Comparison of ENCODE assay signal across 12 mouse cellular contexts in the genomic region with DNA sequence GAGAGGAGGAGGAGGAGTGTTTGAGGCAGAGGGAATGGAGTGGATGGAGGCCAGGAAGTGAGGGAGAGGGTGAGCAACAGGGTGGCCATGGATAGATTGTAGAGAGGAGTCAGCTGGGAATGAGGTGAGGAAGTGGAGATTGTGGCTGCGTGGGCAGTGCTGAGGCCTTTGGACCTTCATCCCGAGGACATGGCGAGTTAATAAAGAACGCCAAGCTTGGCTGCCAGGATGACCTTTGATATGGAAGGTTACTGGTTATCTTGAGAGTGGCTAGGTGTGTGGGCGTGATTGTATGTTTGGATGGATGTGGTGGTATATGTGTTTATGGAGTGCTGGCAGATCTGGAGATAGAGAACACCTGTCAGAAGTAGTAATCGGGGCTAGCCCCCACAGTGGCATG. TPM values are rescaled to one million over a fixed set of nuclear protein-coding genes. Genes with fewer than 3 reads are reported as not detected.
DNase-seq lines count a peak whose midpoint lies in the region; ATAC-seq and TF ChIP-seq lines count a peak whose summit lies in the region.
"Had no signal": no experiment of that assay in that cellular context is flagged by ENCODE, and none has a peak within 500 bp of the region (broad histone marks: within the 10 kb centered on the region; RNA-seq: fewer than 3 reads in every experiment).

No protein-coding gene starts in this region.

- TF ChIP-seq POLR2A in cortical plate, adult 2 months (IDR thresholded peaks at IDR 0.05; ENCODE audit: extremely low read depth, insufficient read depth, low read length) = no peak
- TF ChIP-seq POLR2A in kidney, adult 2 months (IDR thresholded peaks at IDR 0.05; ENCODE audit: low read depth, low read length) = no peak

- no peaks in the 10 kb centered on the region for H3K36me3 ChIP-seq in forebrain, embryonic 15.5 days
- no peaks in the 10 kb centered on the region for H3K36me3 ChIP-seq in forebrain, embryonic 16.5 days (ENCODE audit: control insufficient read depth, insufficient read depth)
- H3K36me3 ChIP-seq in kidney, adult 2 months (ENCODE audit: control insufficient read depth, insufficient read depth, low read length) = no peaks in the 10 kb centered on the region
- no peaks in the 10 kb centered on the region for H3K36me3 ChIP-seq in liver, postnatal 0 days (replicated peaks; ENCODE audit: insufficient read depth, low read length)

- 89% methylated on average over 6 of the region's 6 CpGs for WGBS in forebrain, embryonic 15.5 days
- WGBS in forebrain, embryonic 16.5 days = 95% methylated on average over 6 of the region's 6 CpGs
- 34% methylated on average over 6 of the region's 6 CpGs for WGBS in kidney, adult 2 months
- WGBS in liver, postnatal 0 days (ENCODE audit: insufficient replicate concordance) = 43% methylated on average over 6 of the region's 6 CpGs

- peak overlapping the region; percentile 89; the same call in 1 of the 2 replicates for H3K4me2 ChIP-seq in forebrain, embryonic 15.5 days (replicated peaks)
- H3K4me2 ChIP-seq in forebrain, embryonic 16.5 days (ENCODE audit: low read length) = no peak overlapping the region; the same call in 1 of the 2 replicates
- peak overlapping the region; percentile 95 for H3K4me2 ChIP-seq in liver, postnatal 0 days (ENCODE audit: low read depth, low read length)

- no peak overlapping the region for H3K9ac ChIP-seq in forebrain, embryonic 15.5 days (replicated peaks)
- H3K9ac ChIP-seq in forebrain, embryonic 16.5 days (replicated peaks; ENCODE audit: low read depth, low read length) = no peak overlapping the region
- H3K9ac ChIP-seq in liver, postnatal 0 days (replicated peaks) = peak overlapping the region; percentile 38; the same call in 1 of the 2 replicates

- H3K27ac ChIP-seq in forebrain, embryonic 15.5 days (replicated peaks) = peak overlapping the region; percentile 46
- H3K27ac ChIP-seq in forebrain, embryonic 16.5 days (ENCODE audit: low read length) = no peak overlapping the region
- H3K27ac ChIP-seq in cortical plate, adult 2 months (ENCODE audit: insufficient read depth, low read length) = 0 out of 2 replicates have a peak overlapping the region, but pooled peaks have one; percentile 12
- peak overlapping the region; percentile 82 for H3K27ac ChIP-seq in kidney, adult 2 months (ENCODE audit: insufficient read depth, low read depth, low read length)
- peak overlapping the region; percentile 85 for H3K27ac ChIP-seq in liver, postnatal 0 days (ENCODE audit: low read depth)

- no peak for ATAC-seq in forebrain, embryonic 15.5 days (replicated peaks)
- no peak for ATAC-seq in forebrain, embryonic 16.5 days
- ATAC-seq in liver, postnatal 0 days = peak; percentile 5

- H3K27me3 ChIP-seq in forebrain, embryonic 15.5 days = no peaks in the 10 kb centered on the region
- H3K27me3 ChIP-seq in forebrain, embryonic 16.5 days (replicated peaks; ENCODE audit: control insufficient read depth, insufficient read depth, low read length) = no peaks in the 10 kb centered on the region
- H3K27me3 ChIP-seq in kidney, adult 2 months (replicated peaks; ENCODE audit: control insufficient read depth, insufficient read depth, low read length) = no peaks in the 10 kb centered on the region
- H3K27me3 ChIP-seq in liver, postnatal 0 days (ENCODE audit: insufficient read depth, low read length) = no peaks in the 10 kb centered on the region

- peaks cover 46% of the 10 kb centered on the region for H3K4me1 ChIP-seq in forebrain, embryonic 15.5 days
- peaks cover 37% of the 10 kb centered on the region for H3K4me1 ChIP-seq in forebrain, embryonic 16.5 days (replicated peaks; ENCODE audit: control insufficient read depth, insufficient read depth, low read length)
- peaks cover 16% of the 10 kb centered on the region for H3K4me1 ChIP-seq in cortical plate, adult 2 months (ENCODE audit: control insufficient read depth, insufficient read depth, low read length)
- H3K4me1 ChIP-seq in kidney, adult 2 months (ENCODE audit: control insufficient read depth, insufficient read depth, low read length) = peaks cover 30% of the 10 kb centered on the region
- peaks cover 41% of the 10 kb centered on the region for H3K4me1 ChIP-seq in liver, postnatal 0 days (ENCODE audit: insufficient read depth)

- peak; percentile 39; the same call in 1 of the 2 replicates for TF ChIP-seq EP300 in liver, postnatal 0 days (IDR thresholded peaks at IDR 0.05; ENCODE audit: low read depth)

- H3K4me3 ChIP-seq in forebrain, embryonic 15.5 days = no peak overlapping the region
- no peak overlapping the region for H3K4me3 ChIP-seq in forebrain, embryonic 16.5 days (replicated peaks; ENCODE audit: low read length)
- no peak overlapping the region for H3K4me3 ChIP-seq in cortical plate, adult 2 months (ENCODE audit: insufficient read depth, low read length)
- H3K4me3 ChIP-seq in kidney, adult 2 months (ENCODE audit: insufficient read depth, low read depth, low read length) = 0 out of 2 replicates have a peak overlapping the region, but pooled peaks have one; percentile 4
- H3K4me3 ChIP-seq in liver, postnatal 0 days (ENCODE audit: low read depth, low read length) = 0 out of 2 replicates have a peak overlapping the region, but pooled peaks have one; percentile 7

- TF ChIP-seq CTCF in cortical plate, adult 2 months (IDR thresholded peaks at IDR 0.05; ENCODE audit: extremely low read depth, insufficient read depth, low read length) = no peak
- no peak for TF ChIP-seq CTCF in kidney, adult 2 months (conservative IDR thresholded peaks at IDR 0.05; ENCODE audit: insufficient read depth, insufficient read length, low read depth, low read length)
- no peak for TF ChIP-seq CTCF in liver, postnatal 0 days (IDR thresholded peaks at IDR 0.05; ENCODE audit: low read depth)

- peak; percentile 83 for DNase-seq in kidney, adult 2 months
- peak; percentile 46 for DNase-seq in liver, postnatal 0 days
- no peak for DNase-seq in MN1 (ENCODE audit: low spot score)
- DNase-seq in cerebellum, postnatal 25 days = no peak
- no peak for DNase-seq in embryo, embryonic 10 days (ENCODE audit: low spot score)
- DNase-seq: B cell, adult 2 months; cerebellum, adult 2 months; gastrocnemius, postnatal 36 days; thymus, postnatal 36 days had no signal

- no peaks in the 10 kb centered on the region for H3K9me3 ChIP-seq in forebrain, embryonic 15.5 days
- H3K9me3 ChIP-seq in forebrain, embryonic 16.5 days (ENCODE audit: control insufficient read depth, low read length) = no peaks in the 10 kb centered on the region
- no peaks in the 10 kb centered on the region for H3K9me3 ChIP-seq in liver, postnatal 0 days (ENCODE audit: low read length)

RNA-seq across cellular contexts. Expression of gene Zfand3, which starts 3.4 kb away (rescaled TPM):
- 57.0 and 64.2 TPM in 2 replicates for polyA plus RNA-seq in forebrain, embryonic 15.5 days (2015; fragmentation: Nextera tagmentation; extraction: Ambion mirVana)
- polyA plus RNA-seq in forebrain, embryonic 16.5 days (2015; fragmentation: Nextera tagmentation; extraction: Ambion mirVana) = 57.0 and 58.4 TPM in 2 replicates
- 96.8 and 102 TPM in 2 replicates for polyA plus RNA-seq in cortical plate, adult 2 months (2012; rRNA removed)
- polyA plus RNA-seq in kidney, adult 2 months (2012; rRNA removed) = 103 and 111 TPM in 2 replicates
- 24.7 and 26.2 TPM in 2 replicates for polyA plus RNA-seq in liver, postnatal 0 days (2015; fragmentation: Nextera tagmentation; extraction: Ambion mirVana)

RNA-seq across cellular contexts. Expression of gene Mdga1, which starts 38.0 kb away (rescaled TPM):
- 11.3 and 13.4 TPM in 2 replicates for polyA plus RNA-seq in forebrain, embryonic 15.5 days (2015; fragmentation: Nextera tagmentation; extraction: Ambion mirVana)
- polyA plus RNA-seq in forebrain, embryonic 16.5 days (2015; fragmentation: Nextera tagmentation; extraction: Ambion mirVana) = 10.7 TPM in 2 replicates
- polyA plus RNA-seq in cortical plate, adult 2 months (2012; rRNA removed) = 9.1 and 10.9 TPM in 2 replicates
- 0.50 and 1.3 TPM in 2 replicates for polyA plus RNA-seq in kidney, adult 2 months (2012; rRNA removed)
- 2.0 and 2.2 TPM in 2 replicates for polyA plus RNA-seq in liver, postnatal 0 days (2015; fragmentation: Nextera tagmentation; extraction: Ambion mirVana)

Comparison
In these comparisons a context has a peak if more than half of its experiments do, and no peak if none do; other contexts are left out.
1. H3K4me3 ChIP-seq: peak in kidney, adult 2 months (single experiment) and liver, postnatal 0 days (single experiment); none in forebrain, embryonic 15.5 days (single experiment), forebrain, embryonic 16.5 days (single experiment) and cortical plate, adult 2 months (single experiment).
2. DNase-seq: peak in kidney, adult 2 months (single experiment) and liver, postnatal 0 days (single experiment); none in MN1 (single experiment), cerebellum, postnatal 25 days (0 of 2) and embryo, embryonic 10 days (single experiment).